Mouse (Mus musculus): ENCODE measurements at regions not wholly inside any gene's neighbourhood (a gene's known extent, or its start where the extent isn't known, plus 50 kb on each side); places are given as distances from the start of the nearest gene placed in this dataset.

DNA sequence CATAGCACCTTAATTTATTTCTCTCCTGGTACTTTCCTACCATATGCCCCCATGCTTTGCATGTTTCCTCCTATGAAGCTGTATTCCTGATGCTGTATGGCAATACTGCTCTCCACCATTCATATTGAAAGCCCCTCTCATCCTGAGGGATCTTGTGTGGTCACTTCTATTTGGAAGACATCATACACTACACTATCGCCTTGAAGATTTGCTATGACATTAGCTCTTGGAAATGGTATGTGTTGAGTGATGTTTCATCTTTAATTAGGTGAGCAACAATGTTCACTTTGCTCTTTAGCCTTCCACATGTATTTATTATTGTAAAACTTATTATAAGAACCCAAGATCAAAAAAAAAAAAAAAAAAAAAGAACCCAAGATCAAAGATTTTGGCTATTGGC lies 81.2 kb upstream of the Arhgap11a start:
- TF ChIP-seq CEBPB (IDR thresholded peaks at IDR 0.05; ENCODE audit: low read depth) (no peak), MAX (IDR thresholded peaks at IDR 0.05) (no peak), FOSL1 (IDR thresholded peaks at IDR 0.05; ENCODE audit: insufficient read depth, low read length, poor library complexity, severe bottlenecking) (no peak), USF1 (IDR thresholded peaks at IDR 0.05; ENCODE audit: low read depth) (no peak), MYOG (IDR thresholded peaks at IDR 0.05; ENCODE audit: control insufficient read depth, extremely low read depth, insufficient read length) (no peak), CTCF (IDR thresholded peaks at IDR 0.05; ENCODE audit: control insufficient read depth, insufficient read depth, insufficient read length) (no peak), MYOD1 (IDR thresholded peaks at IDR 0.05; ENCODE audit: control insufficient read depth, insufficient read length, low read depth) (no peak)
- Histone ChIP-seq H3K79me3 (ENCODE audit: low read depth) (no peaks in the 10 kb centered on the region), H3K4me3 (ENCODE audit: insufficient read depth, poor library complexity, severe bottlenecking) (no peak overlapping the region), H3K79me2 (ENCODE audit: control insufficient read depth, insufficient read depth) (no peaks in the 10 kb centered on the region), H3K36me3 (ENCODE audit: control insufficient read depth, insufficient read depth) (no peaks in the 10 kb centered on the region), H3K27me3 (ENCODE audit: control insufficient read depth, insufficient read depth, insufficient read length) (peaks cover 6% of the 10 kb centered on the region), H3ac (ENCODE audit: control insufficient read depth, insufficient read length, low read depth) (no peak overlapping the region)

DNA sequence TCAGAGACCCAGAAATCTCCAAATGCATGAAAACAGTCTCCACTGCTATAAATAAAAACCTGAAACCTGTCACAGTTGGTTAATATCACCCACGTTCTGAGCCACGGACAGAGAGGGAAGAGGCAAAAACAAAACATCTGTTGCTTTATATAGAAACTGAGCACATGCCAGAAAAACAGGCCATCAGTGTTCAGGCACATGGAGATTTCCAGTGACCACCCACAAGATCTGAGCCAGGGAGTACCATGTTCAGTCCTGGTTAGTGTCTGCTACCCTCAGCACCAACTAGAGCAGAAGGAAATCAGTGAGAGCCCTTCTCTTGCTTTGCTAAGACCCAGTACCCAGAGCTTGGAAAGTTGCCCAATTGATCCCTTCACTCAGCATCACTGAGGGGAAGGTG lies 75.7 kb upstream of the Arhgap11a start:
- Histone ChIP-seq H3K79me3 (ENCODE audit: low read depth) (no peaks in the 10 kb centered on the region), H3K27me3 (ENCODE audit: control insufficient read depth, insufficient read depth, insufficient read length) (peaks cover 4% of the 10 kb centered on the region), H3K36me3 (ENCODE audit: control insufficient read depth, insufficient read depth) (no peaks in the 10 kb centered on the region), H3K4me3 (ENCODE audit: insufficient read depth, poor library complexity, severe bottlenecking) (no peak overlapping the region), H3ac (ENCODE audit: control insufficient read depth, insufficient read length, low read depth) (no peak overlapping the region), H3K79me2 (ENCODE audit: control insufficient read depth, insufficient read depth) (no peaks in the 10 kb centered on the region)
- TF ChIP-seq CEBPB (IDR thresholded peaks at IDR 0.05; ENCODE audit: low read depth), result no peak
- no peak for TF ChIP-seq MAX (IDR thresholded peaks at IDR 0.05)
- TF ChIP-seq USF1 (IDR thresholded peaks at IDR 0.05; ENCODE audit: low read depth), result no peak
- no peak for TF ChIP-seq CTCF (IDR thresholded peaks at IDR 0.05; ENCODE audit: control insufficient read depth, insufficient read depth, insufficient read length)
- no peak for TF ChIP-seq FOSL1 (IDR thresholded peaks at IDR 0.05; ENCODE audit: insufficient read depth, low read length, poor library complexity, severe bottlenecking)
- TF ChIP-seq MYOG (IDR thresholded peaks at IDR 0.05; ENCODE audit: control insufficient read depth, extremely low read depth, insufficient read length), result no peak

GRCm38 (mm10) chr2:113918913-113919312 lies 70.5 kb upstream of the Arhgap11a start:
- Histone ChIP-seq H3K79me2 (ENCODE audit: control insufficient read depth, insufficient read depth) (no peaks in the 10 kb centered on the region), H3K27me3 (ENCODE audit: control insufficient read depth, insufficient read depth, insufficient read length) (peaks cover 4% of the 10 kb centered on the region), H3K4me3 (ENCODE audit: insufficient read depth, poor library complexity, severe bottlenecking) (no peak overlapping the region), H3K79me3 (ENCODE audit: low read depth) (no peaks in the 10 kb centered on the region), H3ac (ENCODE audit: control insufficient read depth, insufficient read length, low read depth) (no peak overlapping the region), H3K36me3 (ENCODE audit: control insufficient read depth, insufficient read depth) (no peaks in the 10 kb centered on the region)
- TF ChIP-seq USF1 (IDR thresholded peaks at IDR 0.05; ENCODE audit: low read depth) (no peak), MYOD1 (IDR thresholded peaks at IDR 0.05; ENCODE audit: control insufficient read depth, insufficient read length, low read depth) (no peak), FOSL1 (IDR thresholded peaks at IDR 0.05; ENCODE audit: insufficient read depth, low read length, poor library complexity, severe bottlenecking) (no peak), CEBPB (IDR thresholded peaks at IDR 0.05; ENCODE audit: low read depth) (no peak), MAX (IDR thresholded peaks at IDR 0.05) (no peak), CTCF (IDR thresholded peaks at IDR 0.05; ENCODE audit: control insufficient read depth, insufficient read depth, insufficient read length) (no peak), MYOG (IDR thresholded peaks at IDR 0.05; ENCODE audit: control insufficient read depth, extremely low read depth, insufficient read length) (no peak)

GRCm38 (mm10) chr2:113914248-113914647 lies 65.8 kb upstream of the Arhgap11a start:
- Histone ChIP-seq H3K36me3 (ENCODE audit: control insufficient read depth, insufficient read depth) (no peaks in the 10 kb centered on the region), H3K4me3 (ENCODE audit: insufficient read depth, poor library complexity, severe bottlenecking) (no peak overlapping the region), H3ac (ENCODE audit: control insufficient read depth, insufficient read length, low read depth) (no peak overlapping the region), H3K79me3 (ENCODE audit: low read depth) (no peaks in the 10 kb centered on the region), H3K79me2 (ENCODE audit: control insufficient read depth, insufficient read depth) (no peaks in the 10 kb centered on the region), H3K27me3 (ENCODE audit: control insufficient read depth, insufficient read depth, insufficient read length) (peaks cover 5% of the 10 kb centered on the region)
- TF ChIP-seq FOSL1 (IDR thresholded peaks at IDR 0.05; ENCODE audit: insufficient read depth, low read length, poor library complexity, severe bottlenecking), result no peak
- TF ChIP-seq CTCF (IDR thresholded peaks at IDR 0.05; ENCODE audit: control insufficient read depth, insufficient read depth, insufficient read length), result no peak
- TF ChIP-seq MAX (IDR thresholded peaks at IDR 0.05), result no peak
- no peak for TF ChIP-seq MYOG (IDR thresholded peaks at IDR 0.05; ENCODE audit: control insufficient read depth, extremely low read depth, insufficient read length)
- TF ChIP-seq USF1 (IDR thresholded peaks at IDR 0.05; ENCODE audit: low read depth), result no peak
- no peak for TF ChIP-seq MYOD1 (IDR thresholded peaks at IDR 0.05; ENCODE audit: control insufficient read depth, insufficient read length, low read depth)
- TF ChIP-seq CEBPB (IDR thresholded peaks at IDR 0.05; ENCODE audit: low read depth), result no peak

GRCm38 (mm10) chr2:113911188-113911587 lies 62.7 kb upstream of the Arhgap11a start:
- Histone ChIP-seq H3K79me2 (ENCODE audit: control insufficient read depth, insufficient read depth) (no peaks in the 10 kb centered on the region), H3K4me3 (ENCODE audit: insufficient read depth, poor library complexity, severe bottlenecking) (no peak overlapping the region), H3K27me3 (ENCODE audit: control insufficient read depth, insufficient read depth, insufficient read length) (peaks cover 5% of the 10 kb centered on the region), H3K36me3 (ENCODE audit: control insufficient read depth, insufficient read depth) (no peaks in the 10 kb centered on the region), H3K79me3 (ENCODE audit: low read depth) (no peaks in the 10 kb centered on the region), H3ac (ENCODE audit: control insufficient read depth, insufficient read length, low read depth) (no peak overlapping the region)
- TF ChIP-seq MAX (IDR thresholded peaks at IDR 0.05), result no peak
- no peak for TF ChIP-seq USF1 (IDR thresholded peaks at IDR 0.05; ENCODE audit: low read depth)
- no peak for TF ChIP-seq CTCF (IDR thresholded peaks at IDR 0.05; ENCODE audit: control insufficient read depth, insufficient read depth, insufficient read length)
- no peak for TF ChIP-seq MYOD1 (IDR thresholded peaks at IDR 0.05; ENCODE audit: control insufficient read depth, insufficient read length, low read depth)
- no peak for TF ChIP-seq CEBPB (IDR thresholded peaks at IDR 0.05; ENCODE audit: low read depth)
- no peak for TF ChIP-seq MYOG (IDR thresholded peaks at IDR 0.05; ENCODE audit: control insufficient read depth, extremely low read depth, insufficient read length)
- no peak for TF ChIP-seq FOSL1 (IDR thresholded peaks at IDR 0.05; ENCODE audit: insufficient read depth, low read length, poor library complexity, severe bottlenecking)

DNA sequence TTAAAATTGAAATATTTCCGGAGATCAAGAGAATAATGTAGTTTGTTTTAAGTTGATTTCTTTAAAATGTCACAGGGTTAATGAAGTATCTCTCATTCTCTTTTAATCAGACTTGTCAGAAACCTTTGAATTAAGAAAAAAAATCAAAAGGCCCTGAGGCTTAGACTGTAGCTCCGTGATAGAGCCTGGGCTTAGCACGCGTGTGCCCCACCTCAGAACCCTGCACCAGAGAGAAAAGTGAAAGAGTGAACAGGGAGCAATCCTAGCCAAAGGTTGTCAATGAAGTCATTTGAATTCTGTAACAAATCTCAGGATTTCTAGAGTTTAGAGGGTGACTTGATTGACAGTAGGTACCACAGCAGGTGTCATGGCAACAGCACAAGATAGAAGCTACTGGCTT lies 61.0 kb upstream of the Arhgap11a start:
- Histone ChIP-seq H3ac (ENCODE audit: control insufficient read depth, insufficient read length, low read depth) (no peak overlapping the region), H3K79me3 (ENCODE audit: low read depth) (no peaks in the 10 kb centered on the region), H3K4me3 (ENCODE audit: insufficient read depth, poor library complexity, severe bottlenecking) (no peak overlapping the region), H3K36me3 (ENCODE audit: control insufficient read depth, insufficient read depth) (no peaks in the 10 kb centered on the region), H3K79me2 (ENCODE audit: control insufficient read depth, insufficient read depth) (no peaks in the 10 kb centered on the region), H3K27me3 (ENCODE audit: control insufficient read depth, insufficient read depth, insufficient read length) (peaks cover 5% of the 10 kb centered on the region)
- no peak for TF ChIP-seq MAX (IDR thresholded peaks at IDR 0.05)
- TF ChIP-seq USF1 (IDR thresholded peaks at IDR 0.05; ENCODE audit: low read depth), result no peak
- no peak for TF ChIP-seq FOSL1 (IDR thresholded peaks at IDR 0.05; ENCODE audit: insufficient read depth, low read length, poor library complexity, severe bottlenecking)
- no peak for TF ChIP-seq MYOG (IDR thresholded peaks at IDR 0.05; ENCODE audit: control insufficient read depth, extremely low read depth, insufficient read length)
- no peak for TF ChIP-seq CEBPB (IDR thresholded peaks at IDR 0.05; ENCODE audit: low read depth)
- TF ChIP-seq CTCF (IDR thresholded peaks at IDR 0.05; ENCODE audit: control insufficient read depth, insufficient read depth, insufficient read length), result no peak
- TF ChIP-seq MYOD1 (IDR thresholded peaks at IDR 0.05; ENCODE audit: control insufficient read depth, insufficient read length, low read depth), result no peak
